Mouse (Mus musculus): ENCODE measurements at regions not wholly inside any gene's neighbourhood (a gene's known extent, or its start where the extent isn't known, plus 50 kb on each side); places are given as distances from the start of the nearest gene placed in this dataset.

GRCm38 (mm10) chr1:107993013-107993412 is 403.2 kb downstream of the Serpinb8 start:
- H3K27ac ChIP-seq (ENCODE audit: low read depth, low read length), result no peak overlapping the region
- H3K27me3 ChIP-seq (ENCODE audit: insufficient read depth, low read length), result no peaks in the 10 kb centered on the region
- TF ChIP-seq CTCF (IDR thresholded peaks at IDR 0.05; ENCODE audit: low read depth), result no peak
- no peaks in the 10 kb centered on the region for H3K4me1 ChIP-seq (ENCODE audit: insufficient read depth)
- H3K36me3 ChIP-seq (ENCODE audit: insufficient read depth), result no peaks in the 10 kb centered on the region
- H3K9me3 ChIP-seq (ENCODE audit: low read length), result no peaks in the 10 kb centered on the region
- ATAC-seq (peak; percentile 59), DNase-seq (peak; percentile 73)
- H3K4me3 ChIP-seq (ENCODE audit: low read depth, low read length), result no peak overlapping the region
- no peak overlapping the region for H3K9ac ChIP-seq
- 52% methylated on average over 4 of the region's 4 CpGs for WGBS
- no peak overlapping the region for H3K4me2 ChIP-seq (ENCODE audit: low read depth)

GRCm38 (mm10) chr1:108023721-108024353 is 434.0 kb downstream of the Serpinb8 start:
- WGBS, result 27% methylated on average over 5 of the region's 5 CpGs
- ATAC-seq (no peak), DNase-seq (no peak)
- H3K4me1 ChIP-seq (ENCODE audit: insufficient read depth), result no peaks in the 10 kb centered on the region
- H3K36me3 ChIP-seq (ENCODE audit: insufficient read depth), result no peaks in the 10 kb centered on the region
- TF ChIP-seq CTCF (IDR thresholded peaks at IDR 0.05; ENCODE audit: low read depth), result no peak
- no peaks in the 10 kb centered on the region for H3K27me3 ChIP-seq (ENCODE audit: insufficient read depth, low read length)
- H3K27ac ChIP-seq (ENCODE audit: low read depth, low read length), result no peak overlapping the region
- no peaks in the 10 kb centered on the region for H3K9me3 ChIP-seq (ENCODE audit: low read length)
- H3K9ac ChIP-seq, result no peak overlapping the region
- H3K4me2 ChIP-seq (ENCODE audit: low read depth), result no peak overlapping the region
- no peak overlapping the region for H3K4me3 ChIP-seq (ENCODE audit: low read depth, low read length)

DNA sequence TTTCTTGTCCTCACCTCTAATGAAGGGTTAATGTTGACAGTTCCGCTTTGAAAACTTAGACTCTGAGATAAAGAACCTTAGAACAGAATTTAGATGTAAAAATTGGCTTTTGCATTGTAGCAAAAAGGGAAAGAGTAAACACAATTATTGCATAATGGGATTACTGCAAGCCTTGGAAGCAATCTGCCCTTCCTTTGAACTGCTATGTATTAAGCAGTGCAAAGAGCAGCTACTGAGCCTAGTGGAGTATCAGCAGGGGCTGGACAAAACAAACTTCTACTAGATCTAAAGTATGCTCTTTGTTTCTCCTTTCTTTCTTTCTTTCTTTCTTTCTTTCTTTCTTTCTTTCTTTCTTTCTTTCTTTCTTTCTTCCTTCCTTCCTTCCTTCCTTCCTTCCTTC is 434.9 kb downstream of the Serpinb8 start:
- Histone ChIP-seq H3K27ac (ENCODE audit: low read depth, low read length) (no peak overlapping the region), H3K9me3 (ENCODE audit: low read length) (no peaks in the 10 kb centered on the region), H3K4me2 (ENCODE audit: low read depth) (no peak overlapping the region), H3K4me1 (ENCODE audit: insufficient read depth) (no peaks in the 10 kb centered on the region), H3K36me3 (ENCODE audit: insufficient read depth) (no peaks in the 10 kb centered on the region), H3K9ac (no peak overlapping the region), H3K4me3 (ENCODE audit: low read depth, low read length) (no peak overlapping the region), H3K27me3 (ENCODE audit: insufficient read depth, low read length) (no peaks in the 10 kb centered on the region)
- TF ChIP-seq CTCF (IDR thresholded peaks at IDR 0.05; ENCODE audit: low read depth), result no peak
- DNase-seq (no peak), ATAC-seq (no peak)
- WGBS, result 34% methylated on average over 1 of the region's 1 CpGs

DNA sequence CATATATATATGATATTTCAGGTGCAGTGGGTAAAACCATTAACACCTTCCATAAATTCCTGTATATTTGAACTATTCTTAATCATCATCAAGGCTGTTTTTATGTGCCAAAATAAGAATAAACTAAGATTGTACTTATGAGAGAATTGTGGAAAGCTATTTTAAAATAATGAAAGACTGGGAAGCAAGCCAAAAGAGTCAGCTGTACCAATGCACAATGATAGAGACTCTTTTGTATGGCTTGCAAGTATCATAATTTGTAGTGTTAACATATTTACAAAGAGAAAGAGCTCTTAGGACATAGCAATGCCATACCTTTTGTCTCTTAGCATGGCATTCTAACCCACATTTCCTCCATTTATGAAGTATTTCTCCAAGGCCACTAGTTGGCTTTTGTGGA is 436.7 kb downstream of the Serpinb8 start:
- Histone ChIP-seq H3K4me2 (ENCODE audit: low read depth) (no peak overlapping the region), H3K27ac (ENCODE audit: low read depth, low read length) (no peak overlapping the region), H3K9me3 (ENCODE audit: low read length) (no peaks in the 10 kb centered on the region), H3K4me3 (ENCODE audit: low read depth, low read length) (no peak overlapping the region), H3K27me3 (ENCODE audit: insufficient read depth, low read length) (no peaks in the 10 kb centered on the region), H3K9ac (no peak overlapping the region), H3K4me1 (ENCODE audit: insufficient read depth) (no peaks in the 10 kb centered on the region), H3K36me3 (ENCODE audit: insufficient read depth) (no peaks in the 10 kb centered on the region)
- TF ChIP-seq CTCF (IDR thresholded peaks at IDR 0.05; ENCODE audit: low read depth), result no peak
- ATAC-seq (no peak), DNase-seq (no peak)

DNA sequence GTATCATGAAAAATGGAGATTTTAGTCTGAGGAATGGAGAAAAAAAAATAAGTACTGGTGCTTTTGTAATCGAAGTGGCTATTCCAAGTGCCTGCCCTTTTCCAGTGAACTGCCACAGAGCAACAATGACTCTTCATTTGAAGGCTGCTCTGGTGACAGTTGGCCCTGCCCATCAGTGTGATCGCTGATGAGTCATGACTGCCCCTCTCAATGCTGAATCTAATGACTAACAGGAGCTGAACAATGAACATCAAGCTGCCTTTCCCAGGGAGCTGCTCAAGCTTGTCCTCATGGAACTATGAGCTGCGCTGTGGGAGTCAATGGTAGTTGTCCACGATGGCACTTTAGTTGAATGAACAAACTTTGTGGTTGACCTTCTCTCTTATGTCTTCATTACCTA is 456.4 kb downstream of the Serpinb8 start:
- Histone ChIP-seq H3K4me2 (ENCODE audit: low read depth) (no peak overlapping the region), H3K4me1 (ENCODE audit: insufficient read depth) (no peaks in the 10 kb centered on the region), H3K4me3 (ENCODE audit: low read depth, low read length) (no peak overlapping the region), H3K27ac (ENCODE audit: low read depth, low read length) (no peak overlapping the region), H3K9me3 (ENCODE audit: low read length) (no peaks in the 10 kb centered on the region), H3K27me3 (ENCODE audit: insufficient read depth, low read length) (no peaks in the 10 kb centered on the region), H3K9ac (no peak overlapping the region), H3K36me3 (ENCODE audit: insufficient read depth) (no peaks in the 10 kb centered on the region)
- TF ChIP-seq CTCF (IDR thresholded peaks at IDR 0.05; ENCODE audit: low read depth), result no peak
- ATAC-seq (no peak), DNase-seq (no peak)
- 84% methylated on average over 4 of the region's 4 CpGs for WGBS

DNA sequence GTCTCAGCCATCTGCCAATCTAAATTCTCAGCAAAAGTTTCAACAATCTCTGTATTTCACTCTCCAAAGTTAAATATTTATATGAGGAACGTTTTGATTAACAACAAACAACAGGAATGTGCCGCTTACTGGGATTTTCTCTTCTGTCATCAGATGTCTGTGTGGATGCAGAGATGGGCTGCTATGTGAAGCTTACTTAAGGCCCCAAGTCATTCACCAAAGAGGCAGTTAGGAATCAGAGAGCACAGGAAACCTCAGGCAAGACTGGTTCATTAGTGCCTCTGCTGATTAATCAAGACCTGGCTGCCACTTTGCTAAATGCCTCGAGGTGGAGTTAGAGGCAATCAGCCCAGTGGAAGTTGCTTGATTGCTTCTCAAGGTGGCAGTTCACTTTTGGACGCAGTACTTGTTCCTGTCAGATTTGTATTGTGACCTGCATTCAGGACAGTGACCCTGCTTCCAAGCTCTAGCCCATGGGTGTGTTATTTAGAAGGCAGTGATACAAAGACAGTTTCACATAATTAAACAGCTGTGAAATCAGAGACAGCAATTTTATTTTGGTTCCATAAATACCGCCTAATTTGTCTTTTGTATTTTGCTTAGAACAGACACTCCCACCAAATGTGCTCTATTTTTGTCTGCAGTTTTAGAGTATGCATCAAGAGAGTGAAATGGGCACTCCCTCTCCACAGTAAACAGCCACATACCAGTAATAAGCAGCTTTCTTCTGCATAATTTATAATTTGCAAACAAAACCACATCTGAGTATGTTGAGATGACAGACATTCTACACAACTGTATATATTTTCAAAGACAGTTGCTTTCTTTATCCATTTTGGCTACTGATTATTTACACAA is 457.3 kb downstream of the Serpinb8 start:
- DNase-seq (no peak), ATAC-seq (peak; percentile 34)
- H3K9ac ChIP-seq, result no peak overlapping the region
- TF ChIP-seq CTCF (IDR thresholded peaks at IDR 0.05; ENCODE audit: low read depth), result no peak
- no peak overlapping the region for H3K4me3 ChIP-seq (ENCODE audit: low read depth, low read length)
- H3K4me2 ChIP-seq (ENCODE audit: low read depth), result no peak overlapping the region
- no peaks in the 10 kb centered on the region for H3K36me3 ChIP-seq (ENCODE audit: insufficient read depth)
- H3K27me3 ChIP-seq (ENCODE audit: insufficient read depth, low read length), result no peaks in the 10 kb centered on the region
- 42% methylated on average over 5 of the region's 5 CpGs for WGBS
- no peaks in the 10 kb centered on the region for H3K4me1 ChIP-seq (ENCODE audit: insufficient read depth)
- H3K9me3 ChIP-seq (ENCODE audit: low read length), result no peaks in the 10 kb centered on the region
- no peak overlapping the region for H3K27ac ChIP-seq (ENCODE audit: low read depth, low read length)

DNA sequence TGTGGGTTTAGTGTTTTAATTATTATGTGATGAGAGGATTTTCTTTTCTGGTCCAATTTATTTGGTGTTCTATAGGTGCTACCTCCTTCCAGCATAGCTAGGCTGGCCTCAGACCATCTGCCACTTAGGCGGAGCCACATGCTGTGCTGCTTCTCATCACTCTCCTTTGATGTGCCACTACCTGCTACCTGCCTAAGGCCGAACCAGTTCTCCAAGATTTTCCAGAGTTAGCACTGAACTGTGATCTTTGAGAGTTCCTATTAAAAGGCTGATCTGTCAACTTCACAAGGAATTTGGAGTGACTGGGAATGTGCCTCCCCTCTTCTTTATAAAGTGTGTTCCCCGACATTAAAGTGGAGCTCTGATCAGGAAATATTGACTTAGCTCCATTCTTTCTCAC is 504.8 kb downstream of the Serpinb8 start:
- Histone ChIP-seq H3K27me3 (ENCODE audit: insufficient read depth, low read length) (no peaks in the 10 kb centered on the region), H3K9ac (no peak overlapping the region), H3K4me1 (ENCODE audit: insufficient read depth) (no peaks in the 10 kb centered on the region), H3K4me2 (ENCODE audit: low read depth) (no peak overlapping the region), H3K4me3 (ENCODE audit: low read depth, low read length) (no peak overlapping the region), H3K36me3 (ENCODE audit: insufficient read depth) (no peaks in the 10 kb centered on the region), H3K27ac (ENCODE audit: low read depth, low read length) (no peak overlapping the region), H3K9me3 (ENCODE audit: low read length) (no peaks in the 10 kb centered on the region)
- 91% methylated on average over 3 of the region's 3 CpGs for WGBS
- TF ChIP-seq CTCF (IDR thresholded peaks at IDR 0.05; ENCODE audit: low read depth), result no peak
- no peak for ATAC-seq
- DNase-seq, result no peak
